Mouse (Mus musculus) heart, adult 18-20 months (tissue): ENCODE data around the gene Cdk8. TPM values are rescaled to one million over a fixed set of nuclear protein-coding genes. Genes with fewer than 3 reads are reported as not detected.
"Not testable (repeated sequence)": the region's sequence is repeated elsewhere in the genome, so short reads cannot be mapped to it uniquely, and the experiment has no call there.

Source experiments
- DNase-seq, 2 experiments: peaks; one replicate each; pipeline ENCODE4 v3.0.0; 2021 to 2022; ENCODE audit warnings: mixed read lengths in 1 of 2
- long read RNA-seq, 2 experiments: library from polyadenylated mRNA; stranded (forward); transcript quantifications; one replicate each; pipeline ENCODE4 v2.0.0; 2021
- total RNA-seq, 2 experiments: library from RNA; stranded (reverse); gene quantifications; 2 replicates each; pipeline ENCODE4 v1.2.3; 2021

The Cdk8 gene
- 10 to 100 TPM; 17.4 to 19.4 TPM for total RNA-seq
- long read RNA-seq, experiment 1, partial matches to known transcripts: 2 of 19 reads
- long read RNA-seq, experiment 1, other reads (novel, unspliced or antisense): 14 of 19 reads
- long read RNA-seq, experiment 2, partial matches to known transcripts: 0 of 14 reads
- long read RNA-seq, experiment 2, other reads (novel, unspliced or antisense): 14 of 14 reads

GRCm38 (mm10) chr5:146230864-146231654, at the start of gene Cdk8:
Gene Cdk8 (plus strand): TSS chr5:146231230.
- DNase-seq: peak; percentile 94 to 95

- DNase-seq: not testable (repeated sequence)
Observed at GRCm38 (mm10) chr5:146185204-146185603, 45.8 kb upstream of the Cdk8 start, which contains the start of gene 1700001J03Rik. Gene 1700001J03Rik (minus strand): TSS chr5:146185304.

- DNase-seq: peak; percentile 51 to 75
Observed at GRCm38 (mm10) chr5:146187441-146187840, 43.6 kb upstream of the Cdk8 start.

- no peak for DNase-seq
Observed at GRCm38 (mm10) chr5:146188144-146188543, 42.9 kb upstream of the Cdk8 start.

- DNase-seq: no peak
Observed at GRCm38 (mm10) chr5:146188712-146189111, 42.3 kb upstream of the Cdk8 start.

- DNase-seq: no peak
Observed at GRCm38 (mm10) chr5:146190093-146190492, 40.9 kb upstream of the Cdk8 start.

GRCm38 (mm10) chr5:146190501-146191269, 40.3 kb upstream of the Cdk8 start:
- DNase-seq: no peak

GRCm38 (mm10) chr5:146193360-146193759, 37.7 kb upstream of the Cdk8 start:
- DNase-seq: no peak

- no peak for DNase-seq
Observed at GRCm38 (mm10) chr5:146199073-146199472, 32.0 kb upstream of the Cdk8 start.

GRCm38 (mm10) chr5:146199540-146199939, 31.5 kb upstream of the Cdk8 start:
- DNase-seq: no peak

GRCm38 (mm10) chr5:146200580-146200979, 30.4 kb upstream of the Cdk8 start:
- DNase-seq: no peak

- no peak for DNase-seq
Observed at GRCm38 (mm10) chr5:146203921-146204320, 27.1 kb upstream of the Cdk8 start.

GRCm38 (mm10) chr5:146205537-146205936, 25.5 kb upstream of the Cdk8 start:
- no peak for DNase-seq

GRCm38 (mm10) chr5:146220501-146220878, 10.5 kb upstream of the Cdk8 start:
- no peak for DNase-seq

GRCm38 (mm10) chr5:146220879-146221714, 9.9 kb upstream of the Cdk8 start, which contains the start of gene Rnf6:
Gene Rnf6 (minus strand): TSS chr5:146221555.
- peak; percentile 94 to 97 for DNase-seq

GRCm38 (mm10) chr5:146221722-146222121, 9.3 kb upstream of the Cdk8 start:
- DNase-seq: no peak

- DNase-seq: no peak
Observed at GRCm38 (mm10) chr5:146223786-146224185, 7.2 kb upstream of the Cdk8 start.

GRCm38 (mm10) chr5:146227496-146227895, 3.5 kb upstream of the Cdk8 start:
- DNase-seq: no peak

GRCm38 (mm10) chr5:146229869-146230650, 970 bp upstream of the Cdk8 start:
- no peak for DNase-seq

GRCm38 (mm10) chr5:146231655-146231996, 596 bp downstream of the Cdk8 start:
- DNase-seq: peak; percentile 16 to 50

- no peak for DNase-seq
Observed at GRCm38 (mm10) chr5:146232056-146232675, 1.1 kb downstream of the Cdk8 start.
